Mouse (Mus musculus) CD4-positive, CD25-positive, alpha-beta regulatory T cell, adult 9 weeks (primary cell): Measurements from ENCODE around the gene Ankrd39. TPM values are rescaled to one million over a fixed set of nuclear protein-coding genes. Genes with fewer than 3 reads are reported as not detected.

ENCODE experiments used
- polyA plus RNA-seq: library from polyadenylated mRNA; unstranded; fragments of 100-300 nt; shearing (Covaris generic); gene quantifications from one replicate; pipeline ENCODE4 v1.2.1, GENCODE M21; 2017

The Ankrd39 gene
- 47.8 TPM for polyA plus RNA-seq

GRCm38 (mm10) chr1:36546888-36547471 is at the start of gene Ankrd39:
Ankrd39 (minus strand) TSS chr1:36547445.

GRCm38 (mm10) chr1:36558031-36558993 is 11.1 kb upstream of the Ankrd39 start, which contains the start of gene Sema4c:
Sema4c (minus strand) TSS chr1:36558349.

GRCm38 (mm10) chr1:36539186-36539585 is 8.1 kb downstream of the Ankrd39 start, which contains the start of gene Gm42417:
Gm42417 (minus strand) TSS chr1:36539429.

GRCm38 (mm10) chr1:36536783-36537182 is 10.5 kb downstream of the Ankrd39 start, which contains the start of gene Ankrd23:
Ankrd23 (minus strand) TSS chr1:36536883.

GRCm38 (mm10) chr1:36511289-36512021 is 35.8 kb downstream of the Ankrd39 start, which contains the start of gene Cnnm3:
Cnnm3 (plus strand) TSS chr1:36511867.

Other genes starting within 250 kb of the Ankrd39 start
- 161 TPM for gene Arid5a, start 239.7 kb downstream of the Ankrd39 start, polyA plus RNA-seq
- gene Kansl3, start 178.3 kb downstream of the Ankrd39 start, polyA plus RNA-seq = 70.3 TPM
- 1.1 TPM for gene Fer1l5, start 175.2 kb downstream of the Ankrd39 start, polyA plus RNA-seq
- 25.0 TPM for gene Lman2l, start 102.2 kb downstream of the Ankrd39 start, polyA plus RNA-seq
- 2.5 TPM for gene Cnnm4, start 75.8 kb downstream of the Ankrd39 start, polyA plus RNA-seq
- 2.8 TPM for gene Cnnm3, start 35.6 kb downstream of the Ankrd39 start, polyA plus RNA-seq
- 39.2 TPM for gene Ankrd23, start 10.6 kb downstream of the Ankrd39 start, polyA plus RNA-seq
- gene Gm42417, start 8.0 kb downstream of the Ankrd39 start, polyA plus RNA-seq = 1.1 TPM
- 0.86 TPM for gene Sema4c, start 10.9 kb upstream of the Ankrd39 start, polyA plus RNA-seq
- not detected for gene Fam178b, start 135.7 kb upstream of the Ankrd39 start, polyA plus RNA-seq
- gene Cox5b, start 144.0 kb upstream of the Ankrd39 start, polyA plus RNA-seq = 557 TPM
- not detected for gene 4933424G06Rik, start 162.7 kb upstream of the Ankrd39 start, polyA plus RNA-seq
- 81.9 TPM for gene Actr1b, start 167.0 kb upstream of the Ankrd39 start, polyA plus RNA-seq
- 175 TPM for gene Zap70, start 214.4 kb upstream of the Ankrd39 start, polyA plus RNA-seq